Mouse (Mus musculus) erythroblast, adult 5-6 weeks (primary cell): ENCODE data around the gene Bmper. TPM values are rescaled to one million over a fixed set of nuclear protein-coding genes. Genes with fewer than 3 reads are reported as not detected.

Experiments used
- ATAC-seq: replicated peaks from 2 replicates; pipeline ENCODE4 v1.8.0; 2016; ENCODE audit warnings: moderate number of reproducible peaks, mild to moderate bottlenecking, moderate TSS enrichment, inconsistent platforms; ENCODE audit not compliant: poor library complexity, low FRiP score, severe bottlenecking
- total RNA-seq, 2 experiments: library from RNA; stranded (forward) in 1 of 2; stranded (reverse) in 1 of 2; fragments of 150-400 nt in 1 of 2; fragments of 200-764, 138-1000 nt in 1 of 2; gene quantifications; 2 replicates each; pipeline versions ENCODE4 v1.2.3 to v1.2.4; 2015 to 2017; ENCODE audit warnings: low replicate concordance in 2 of 2

Bmper gene
- total RNA-seq, 2 experiments from 2014 or later: not detected

DNA sequence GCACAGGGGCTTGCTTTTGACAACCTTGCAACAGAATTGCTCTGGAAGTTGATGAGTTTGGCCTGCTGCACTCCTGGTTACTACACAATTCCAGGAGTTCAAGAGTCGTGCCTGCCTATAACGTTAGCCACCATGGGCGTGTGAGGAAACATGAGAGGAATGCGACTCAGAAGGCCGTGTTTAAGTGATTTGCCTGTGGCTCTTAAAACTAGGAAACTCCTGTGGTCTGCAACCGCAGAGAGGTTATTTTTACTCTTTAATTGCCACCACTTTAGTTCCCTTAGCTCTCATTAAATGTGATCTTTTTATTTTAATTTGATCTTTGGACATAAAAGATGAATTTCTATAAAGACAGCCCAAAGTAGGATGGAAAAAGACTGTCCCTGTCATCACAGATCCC, 184.5 kb downstream of the Bmper start:
- no peak for ATAC-seq

DNA sequence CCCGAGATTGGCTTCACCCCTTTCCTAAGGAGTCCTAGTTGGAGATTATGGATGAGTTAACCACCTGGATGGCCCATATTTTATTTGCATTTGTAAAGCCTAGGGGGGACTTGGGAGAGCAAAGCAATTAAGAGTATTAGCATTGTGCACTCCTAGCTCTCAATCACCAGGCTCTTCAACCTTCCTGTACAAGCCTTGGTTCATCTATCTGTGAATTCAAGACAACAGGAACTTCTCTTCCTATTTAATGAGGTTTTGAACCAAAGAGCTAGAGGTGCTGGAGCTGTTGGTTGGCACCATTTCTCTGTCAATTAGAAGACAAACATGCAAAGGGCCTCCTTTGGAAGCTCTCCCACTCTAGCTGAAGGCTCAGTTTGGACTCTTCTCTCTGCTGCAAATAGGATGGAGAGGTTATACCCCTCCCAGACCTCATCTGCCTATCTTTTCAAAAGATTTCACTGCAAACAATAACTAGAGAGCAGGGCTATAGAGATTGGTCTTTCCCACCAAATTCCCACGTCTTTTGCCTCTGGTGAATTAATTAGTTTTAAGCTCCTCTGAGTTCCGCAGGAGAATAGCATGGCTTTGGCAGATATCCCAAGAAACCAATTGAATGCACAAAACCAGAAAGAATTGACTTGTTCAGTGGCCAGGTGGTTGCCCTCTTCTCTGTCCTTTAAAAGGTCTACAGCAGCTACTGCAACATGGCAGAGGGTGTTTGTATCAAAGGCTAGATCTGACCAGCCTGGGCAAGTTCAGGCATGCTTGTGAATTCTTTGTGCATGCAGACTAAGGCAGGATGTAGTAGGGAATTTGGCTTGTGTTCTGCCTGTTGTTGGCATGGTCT, 185.3 kb downstream of the Bmper start:
- ATAC-seq: no peak

DNA sequence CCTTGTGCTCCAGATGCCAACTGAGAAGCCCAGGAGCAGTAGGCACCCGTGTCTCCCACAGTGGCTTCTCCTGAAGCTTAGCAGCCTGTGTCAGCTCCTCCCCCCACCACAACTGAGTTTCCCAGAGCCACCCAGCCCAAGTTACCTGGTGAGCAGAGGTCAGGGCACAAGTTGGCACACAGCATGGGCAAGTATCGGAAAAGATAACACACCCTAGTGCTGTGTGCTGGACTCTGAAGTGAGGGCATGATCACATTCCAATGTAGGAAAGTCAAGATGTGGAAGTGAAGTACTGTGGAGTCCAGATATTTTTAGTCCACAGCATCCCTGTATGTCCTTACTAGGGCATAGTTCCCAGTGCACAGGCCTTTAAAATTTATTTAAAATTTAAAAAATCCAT, 187.7 kb downstream of the Bmper start:
- ATAC-seq: no peak

DNA sequence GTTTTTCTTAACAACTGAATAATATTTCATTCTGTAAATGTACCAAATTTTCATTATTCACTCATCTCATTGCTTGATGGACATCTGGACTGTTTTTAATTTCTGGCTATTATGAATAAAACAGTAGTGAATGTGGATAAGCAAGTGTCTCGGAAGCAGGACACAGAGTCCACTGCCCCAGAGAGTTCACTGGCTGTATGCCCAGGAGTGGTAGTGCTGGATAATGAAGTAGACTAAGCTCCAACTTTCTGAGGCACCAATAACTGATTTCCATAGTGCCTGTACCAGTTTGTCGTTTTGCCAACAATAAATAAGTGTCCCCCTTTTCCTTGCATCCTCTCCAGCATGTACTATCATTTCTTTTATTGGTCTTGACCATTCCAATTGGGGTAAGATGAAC, 190.1 kb downstream of the Bmper start:
- ATAC-seq: no peak

DNA sequence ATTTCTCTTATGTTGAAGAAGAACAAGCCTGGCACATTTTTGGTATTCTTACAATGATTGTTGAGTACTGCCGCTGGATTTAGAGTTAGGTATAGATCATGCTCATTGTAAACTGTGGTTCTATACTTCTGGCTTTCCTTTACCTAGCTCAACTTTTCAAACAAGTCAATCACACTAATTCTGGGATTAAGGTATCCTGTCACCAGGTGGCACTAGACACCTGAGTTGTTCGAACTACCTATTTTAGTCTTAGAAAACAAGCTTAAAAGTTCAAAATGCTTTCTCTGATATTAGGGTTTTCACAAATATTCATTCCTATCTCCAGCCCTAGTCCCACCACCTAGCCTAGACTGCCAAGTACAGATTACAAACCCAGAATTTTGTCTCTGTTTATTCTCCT, 196.2 kb downstream of the Bmper start:
- ATAC-seq: no peak

DNA sequence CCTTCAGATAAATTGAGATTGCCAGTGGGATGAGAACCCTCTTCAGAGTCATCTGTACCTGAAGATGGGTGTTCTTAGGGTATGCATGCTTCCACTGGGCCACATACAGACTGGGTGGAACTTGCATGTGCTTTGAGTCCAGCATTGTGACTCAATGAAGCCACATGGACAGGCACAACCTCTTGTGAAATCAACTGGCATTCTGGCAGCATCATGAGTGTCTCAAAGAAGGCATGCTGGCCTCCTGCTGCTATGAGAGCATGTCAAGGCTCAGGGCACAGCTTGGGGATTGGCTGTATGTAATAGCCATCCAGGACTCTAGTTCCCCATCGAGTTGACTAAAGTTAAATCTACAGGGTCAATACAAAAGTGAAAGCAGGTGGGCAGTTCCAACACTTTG, 200.9 kb downstream of the Bmper start:
- no peak for ATAC-seq

DNA sequence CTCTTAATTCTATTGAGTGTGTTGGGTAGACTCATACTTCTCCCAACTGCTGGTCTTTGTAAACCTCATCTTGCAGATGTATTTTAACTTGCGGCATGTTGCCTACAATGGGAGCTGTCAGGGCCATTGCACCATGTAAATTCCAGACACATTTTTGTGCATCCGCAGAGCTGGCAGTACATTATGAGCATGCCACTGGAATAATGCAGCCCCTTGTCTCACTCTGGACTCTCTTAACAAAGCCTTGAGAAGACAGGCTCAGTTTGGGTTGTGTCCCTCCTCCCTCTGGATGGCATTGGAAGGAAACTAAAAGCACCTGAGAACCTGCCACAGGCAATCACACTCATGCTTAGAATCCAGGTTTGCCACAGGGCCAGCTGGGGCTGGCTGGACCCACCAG, 209.8 kb downstream of the Bmper start:
- ATAC-seq: no peak

DNA sequence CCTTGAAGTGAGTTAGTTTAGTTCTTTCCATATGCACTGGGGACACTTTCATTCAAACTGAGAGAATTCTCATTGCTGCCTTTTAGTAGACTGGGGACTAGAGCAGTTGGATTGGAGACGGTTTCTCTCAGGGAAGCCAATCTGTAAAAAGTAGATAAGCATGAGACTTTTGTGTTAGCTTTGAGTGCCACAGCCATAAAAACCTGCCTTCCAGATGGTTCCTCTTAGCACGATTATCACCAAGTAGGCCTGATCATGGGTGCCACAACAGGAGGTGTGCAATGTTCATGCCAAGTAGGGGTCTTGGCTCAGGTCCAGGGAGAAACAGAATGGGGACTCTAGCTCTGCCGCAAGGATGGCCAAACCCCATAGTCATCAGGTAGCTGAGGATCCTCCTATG, 210.4 kb downstream of the Bmper start:
- no peak for ATAC-seq

DNA sequence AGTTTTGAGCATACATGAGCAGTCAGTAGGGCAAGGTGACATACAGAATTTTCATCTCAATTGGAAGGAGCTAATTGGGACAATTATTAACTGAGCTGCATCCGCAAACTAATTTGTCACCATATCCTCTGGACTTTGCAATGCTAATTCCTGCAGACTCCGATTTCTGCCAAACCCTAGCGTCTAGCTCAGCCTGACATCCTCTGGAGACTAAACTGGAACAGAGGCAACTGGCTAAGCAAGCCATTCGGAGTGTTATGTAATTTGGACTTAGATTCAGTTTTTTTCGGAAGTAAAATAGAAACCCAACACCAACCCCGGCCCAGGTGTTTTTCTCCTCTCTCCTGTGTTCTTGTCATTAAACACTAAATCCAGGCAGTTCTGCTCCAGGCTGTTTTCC, 213.9 kb downstream of the Bmper start:
- ATAC-seq: no peak

DNA sequence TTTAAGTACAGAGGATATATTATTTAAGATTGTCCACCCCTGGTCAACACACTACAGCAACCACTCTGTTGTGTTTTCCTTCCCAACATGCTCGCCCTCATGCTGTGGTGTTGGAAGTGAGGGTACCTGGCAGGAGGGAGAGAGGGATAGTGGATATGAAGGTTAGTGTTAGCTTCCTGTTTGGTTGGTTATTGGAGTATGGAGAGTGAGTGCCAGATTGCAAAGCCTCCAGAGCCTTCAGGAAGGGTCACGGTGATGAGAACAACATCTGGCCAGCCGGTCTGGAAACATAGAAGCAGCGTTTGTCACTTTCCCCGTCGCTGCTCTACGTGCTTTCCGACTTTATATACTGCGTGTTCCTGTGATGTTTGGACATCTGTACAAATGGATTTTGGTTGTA, 215.8 kb downstream of the Bmper start:
- ATAC-seq: no peak

DNA sequence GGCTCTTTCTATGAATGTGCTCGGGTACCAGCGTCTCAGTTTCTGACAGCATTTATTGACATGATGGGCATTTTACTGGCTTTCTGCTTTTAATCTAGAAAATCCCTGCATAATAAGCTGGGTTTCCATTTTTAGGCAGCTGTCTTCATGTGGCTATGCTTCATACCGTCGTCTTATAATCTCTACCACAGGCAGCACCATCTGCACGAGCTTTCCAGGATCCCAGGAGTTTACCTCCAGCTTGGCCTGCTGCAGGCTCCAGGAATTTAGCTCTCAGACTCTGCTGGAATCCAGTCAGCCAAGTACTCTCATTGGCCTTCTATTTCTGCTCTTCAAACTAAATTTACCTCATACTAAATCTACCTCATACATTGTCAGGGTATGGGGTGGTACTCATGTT, 219.3 kb downstream of the Bmper start:
- ATAC-seq: no peak

DNA sequence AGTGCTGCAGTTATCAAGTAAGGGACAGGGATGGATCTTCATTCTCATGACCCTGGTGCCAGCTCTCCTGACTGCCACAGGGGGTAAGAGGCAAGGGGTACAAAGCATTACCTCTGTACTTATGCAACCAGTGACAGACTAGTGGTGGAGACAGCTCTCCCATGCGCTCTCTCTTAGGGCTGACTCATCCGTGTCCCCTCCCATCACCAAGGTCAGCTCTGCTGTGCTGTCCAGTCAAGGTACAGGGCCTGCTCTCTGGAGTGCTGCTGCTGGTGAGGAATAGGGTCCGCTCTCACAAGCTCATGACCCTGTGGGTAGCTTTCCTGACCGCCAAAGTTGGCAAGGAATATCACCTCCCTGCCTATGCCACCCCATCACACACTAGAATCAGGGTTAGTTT, 222.1 kb downstream of the Bmper start:
- no peak for ATAC-seq

DNA sequence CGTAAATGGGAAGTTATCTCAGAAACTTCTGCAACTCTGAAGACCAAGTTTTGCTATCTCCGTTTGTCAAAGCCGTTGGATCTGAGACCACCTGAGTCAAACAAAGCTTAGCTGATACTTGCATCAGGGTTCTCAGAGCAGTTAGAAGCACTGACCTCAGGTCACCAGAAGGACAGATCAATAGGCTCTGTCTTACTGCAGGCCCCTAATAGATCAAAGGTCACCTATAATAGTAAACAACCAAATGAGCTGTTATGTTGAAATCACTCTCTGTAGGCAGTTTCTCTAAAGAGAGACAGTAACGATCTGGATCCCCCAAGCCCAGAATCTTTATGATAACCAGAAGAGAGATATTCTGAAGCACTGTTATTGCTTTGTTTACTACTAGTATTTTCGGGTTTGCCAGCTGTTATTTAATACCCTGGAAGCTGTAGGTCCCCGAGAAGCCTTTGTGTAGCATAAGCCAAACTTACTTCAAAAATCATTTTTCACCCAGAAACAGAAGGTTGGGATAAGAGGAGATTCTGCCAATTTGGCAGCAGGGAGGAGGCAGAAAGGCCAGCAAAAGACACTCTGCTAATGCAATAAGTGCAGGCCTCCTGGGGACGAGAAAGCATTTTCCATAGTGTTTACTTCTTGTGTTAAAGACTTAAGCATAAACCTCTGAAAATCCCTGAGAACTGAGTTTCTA, 224.5 kb downstream of the Bmper start:
- ATAC-seq: no peak

DNA sequence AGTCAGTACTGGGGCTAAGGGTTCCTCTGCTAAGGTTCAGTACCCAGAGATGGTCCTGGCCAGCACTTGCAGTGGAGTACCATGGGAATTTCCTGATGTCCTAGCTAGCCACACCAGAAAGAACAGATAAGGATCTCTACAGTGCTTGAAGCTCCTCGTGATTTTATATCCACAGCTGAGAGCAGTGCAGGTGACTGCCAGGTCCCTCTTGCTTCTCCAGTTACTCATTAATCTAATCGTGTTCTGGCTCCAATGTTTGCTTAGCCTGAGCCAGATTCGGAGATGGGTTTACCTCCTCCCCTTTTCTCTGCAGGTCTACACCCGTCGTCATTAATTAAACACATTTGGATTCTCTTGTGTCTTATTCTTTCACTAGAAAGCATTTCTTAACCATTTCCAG, 230.4 kb downstream of the Bmper start:
- ATAC-seq: no peak

DNA sequence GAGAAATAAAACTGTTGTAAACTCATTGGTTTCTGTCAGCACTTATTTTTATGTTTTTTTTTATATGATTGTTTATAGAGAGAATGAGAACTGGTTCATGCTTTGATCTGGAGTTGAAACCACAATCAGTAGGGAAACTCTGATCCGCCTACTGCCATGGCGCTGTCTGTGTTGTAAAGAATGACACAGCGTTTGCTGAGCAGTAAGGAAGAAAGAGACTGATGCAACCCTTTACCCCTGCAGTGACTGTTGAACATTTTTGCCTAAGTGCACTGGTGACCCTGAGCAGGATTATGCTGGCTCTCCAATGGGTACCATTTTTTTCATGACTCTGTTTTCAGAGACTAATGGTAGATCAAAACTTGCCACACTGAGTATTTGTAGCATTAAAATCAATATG, 234.3 kb downstream of the Bmper start:
- ATAC-seq: no peak

DNA sequence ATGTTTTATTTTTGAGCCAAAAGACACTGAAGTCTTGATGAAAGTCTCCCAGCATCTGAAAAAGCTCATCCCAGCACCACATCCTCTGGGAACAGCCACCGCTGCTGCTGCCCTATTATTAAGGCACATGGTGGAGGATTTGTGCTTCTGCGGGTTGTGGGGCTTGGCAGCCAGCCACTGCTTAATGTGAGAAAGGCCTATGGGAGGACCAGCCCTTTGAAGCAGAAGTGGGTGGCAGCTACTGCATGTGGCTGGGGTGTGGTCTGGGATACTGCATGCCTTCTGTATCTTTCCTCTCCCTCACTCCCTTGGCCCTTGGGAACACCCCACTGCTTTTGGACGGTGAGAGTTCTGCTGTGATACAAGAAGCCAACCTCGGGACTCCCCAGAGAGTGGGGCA, 237.8 kb downstream of the Bmper start:
- no peak for ATAC-seq

DNA sequence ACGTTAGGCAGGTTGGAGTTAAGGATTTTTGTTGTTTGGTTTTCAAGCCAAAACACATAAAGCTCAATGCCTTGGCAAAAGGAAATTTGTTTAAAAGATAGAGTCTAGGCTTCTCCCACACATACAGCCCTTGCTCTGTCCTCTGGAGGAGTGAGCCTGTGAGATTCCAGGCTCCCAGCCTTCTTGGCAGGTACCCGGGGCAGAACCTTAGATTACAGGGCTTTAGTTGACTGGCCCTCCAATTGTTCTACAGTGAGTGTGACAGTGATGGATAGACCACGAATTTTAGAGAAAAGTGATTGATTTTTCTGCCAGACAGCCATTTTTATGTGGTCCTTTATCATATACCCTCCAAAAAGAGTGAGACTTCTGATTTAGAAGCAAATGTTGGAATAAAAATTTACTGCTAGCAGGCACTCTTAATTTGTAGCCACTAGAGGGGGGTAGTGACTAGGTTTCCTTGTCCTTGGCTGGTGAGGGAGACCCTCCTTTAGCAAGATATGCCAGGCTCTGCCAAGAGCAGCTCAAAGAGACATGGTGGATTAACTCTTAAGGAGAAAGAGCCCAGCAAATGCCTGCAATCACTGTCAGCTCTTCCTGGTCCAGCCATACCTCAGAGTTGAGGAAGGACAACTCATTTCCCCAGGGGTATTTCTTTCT, 240.2 kb downstream of the Bmper start:
- ATAC-seq: no peak

DNA sequence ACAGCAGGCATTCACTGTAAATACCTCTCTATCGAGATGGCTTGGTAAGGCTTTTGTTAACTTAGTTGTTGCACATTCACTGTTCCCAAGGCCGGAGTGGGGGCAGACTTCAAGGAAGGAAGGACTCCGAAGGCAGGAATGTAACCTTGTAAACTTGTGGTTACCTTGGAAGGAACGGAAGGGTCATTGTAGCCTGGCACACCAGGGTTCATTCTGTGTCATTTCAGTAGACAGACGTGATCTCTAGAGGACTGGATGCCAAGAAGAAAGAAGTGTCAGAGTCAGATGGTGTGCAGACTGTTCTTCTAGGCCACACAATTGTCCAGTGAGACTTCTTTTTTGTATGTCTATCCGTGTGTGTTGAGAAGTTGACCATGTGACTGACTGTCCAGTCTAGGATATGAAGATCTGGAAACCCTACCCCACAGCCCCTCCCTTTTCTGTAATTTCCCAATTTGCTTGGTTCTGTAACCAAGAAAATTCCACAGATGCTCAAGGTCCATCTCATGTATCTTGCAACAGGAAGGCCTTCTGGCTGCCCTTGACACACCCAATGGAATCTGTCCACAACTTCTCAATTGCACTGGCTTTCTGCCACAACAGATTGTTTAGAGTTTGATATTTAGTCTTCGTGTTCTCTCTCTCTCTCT, 242.2 kb downstream of the Bmper start:
- no peak for ATAC-seq

DNA sequence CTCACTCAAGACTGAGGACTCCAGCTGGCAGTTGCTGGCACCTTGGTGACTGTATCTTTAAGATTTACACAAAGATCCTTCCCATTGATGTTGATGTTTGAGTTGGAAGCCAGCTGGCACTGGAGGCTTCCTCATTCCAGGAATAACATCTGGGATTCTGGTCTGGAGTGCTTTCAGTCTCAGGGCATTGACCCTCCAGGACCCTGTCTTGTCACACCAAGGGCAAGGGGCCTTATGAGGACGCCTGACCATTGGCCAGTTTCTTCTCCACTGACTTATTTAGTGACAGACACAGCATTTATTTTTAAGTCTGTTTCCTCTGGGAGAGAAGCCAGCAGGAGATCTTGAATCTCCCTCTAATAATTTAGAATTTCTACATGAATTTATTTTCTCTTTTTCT, 247.0 kb downstream of the Bmper start:
- no peak for ATAC-seq

DNA sequence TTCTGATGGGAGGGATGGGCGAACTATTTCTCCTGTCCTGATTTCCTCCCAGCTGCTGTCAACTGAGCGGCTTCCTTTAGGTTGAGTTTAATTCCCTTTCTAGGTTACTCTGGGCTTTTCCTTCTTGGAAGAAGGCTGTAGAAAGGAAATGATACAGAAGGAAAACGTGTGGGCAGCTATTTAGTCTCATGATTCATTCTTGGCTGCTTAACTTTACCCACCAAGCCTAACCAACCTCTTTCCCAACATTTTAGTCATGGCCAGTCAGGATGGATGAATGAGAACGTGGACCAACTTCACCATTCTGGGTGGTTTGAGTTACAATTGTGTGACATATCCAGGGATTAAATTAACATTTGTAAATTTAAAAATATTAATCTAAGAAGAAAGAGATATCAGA, 263.0 kb downstream of the Bmper start:
- ATAC-seq: no peak
